Mouse (Mus musculus): ENCODE data around the gene Pank4.

GRCm38 (mm10) chr4:155014244-155014643, 50.3 kb downstream of the Pank4 start:
- TF ChIP-seq POLR2A (IDR thresholded peaks at IDR 0.05; ENCODE audit: insufficient read length, low read depth) (no peak), TCF12 (IDR thresholded peaks at IDR 0.05; ENCODE audit: insufficient read depth, poor library complexity, severe bottlenecking) (no peak), MAX (IDR thresholded peaks at IDR 0.05; ENCODE audit: low read depth) (no peak), MYOG (IDR thresholded peaks at IDR 0.05; ENCODE audit: control insufficient read depth in 1 of 3, insufficient read depth in 1 of 3, insufficient read length in 2 of 3, low read depth in 2 of 3) (no peak), MYOD1 (IDR thresholded peaks at IDR 0.05; ENCODE audit: control insufficient read depth in 1 of 3, insufficient read length in 2 of 3, low read depth in 2 of 3) (no peak), E2F4 (IDR thresholded peaks at IDR 0.05; ENCODE audit: insufficient read depth) (no peak), POLR2AphosphoS2 (IDR thresholded peaks at IDR 0.05; ENCODE audit: insufficient read length, low read depth) (no peak), USF1 (IDR thresholded peaks at IDR 0.05; ENCODE audit: low read depth) (no peak)
